Mouse (Mus musculus) bone marrow macrophage, adult 2 months (primary cell): ENCODE measurements around the gene Prss36.

ENCODE experiments used
- CTCF ChIP-seq: IDR thresholded peaks from 2 replicates; pipeline ENCODE4 v1.5.1; 2012; ENCODE audit warnings: low read depth, mild to moderate bottlenecking, low read length, moderate library complexity
- POLR2A ChIP-seq: IDR thresholded peaks from 2 replicates; pipeline ENCODE4 v1.6.1; 2012; ENCODE audit warnings: mild to moderate bottlenecking, low read depth, low read length, borderline replicate concordance

GRCm38 (mm10) chr7:127935028-127935722, 11.3 kb downstream of the Prss36 start:
- TF ChIP-seq CTCF (peak; percentile 49), POLR2A (no peak)
